Mouse (Mus musculus): ENCODE measurements around the gene Pus1. TPM values are rescaled to one million over a fixed set of nuclear protein-coding genes. Genes with fewer than 3 reads are reported as not detected.

The Pus1 gene
- polyA plus RNA-seq, 1 experiment: 19.6 TPM

DNA sequence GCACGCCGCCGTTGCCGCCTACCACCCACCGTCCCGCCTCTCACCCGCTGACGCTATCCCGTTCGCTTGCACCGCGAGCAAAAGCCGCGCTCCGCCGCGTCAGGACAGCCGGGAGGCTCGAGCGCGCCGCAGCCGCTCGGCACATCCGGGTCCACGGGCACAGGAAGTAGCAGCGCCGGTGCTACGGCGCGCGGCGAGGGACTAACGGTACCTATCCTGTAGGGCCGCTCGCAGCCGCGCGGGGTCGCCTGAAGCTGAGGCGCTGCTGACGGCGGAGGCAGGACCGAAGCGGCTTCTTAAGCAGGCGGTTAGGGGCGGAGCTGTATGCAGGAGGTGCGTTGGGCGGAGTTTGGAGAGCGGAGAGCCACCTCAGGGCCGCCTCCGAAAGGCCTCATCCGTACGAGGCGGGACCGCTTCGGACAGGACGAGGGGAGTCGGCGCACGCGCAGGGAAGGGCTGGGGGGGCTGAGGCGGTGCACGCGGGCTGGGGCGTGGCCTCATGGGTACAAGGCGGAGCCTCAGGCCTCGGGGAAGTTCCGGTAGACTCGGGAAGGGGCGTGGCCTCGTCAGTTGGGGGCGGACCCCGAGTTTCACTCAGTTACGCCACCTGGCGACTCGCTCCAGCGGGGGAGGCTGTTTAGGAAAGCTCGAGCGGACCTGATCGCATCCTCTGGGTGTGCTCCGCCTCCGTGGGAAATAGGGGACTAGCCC is 9.9 kb downstream of the Pus1 start, which contains the start of gene Ep400:
Gene Ep400, minus strand, starts transcription at position 270 of the 711 bp plus-strand sequence.
- H3K4me3 ChIP-seq (ENCODE audit: insufficient read depth, low read length): peak within 1 kb of the TSS; percentile 57
- H3K27ac ChIP-seq (ENCODE audit: insufficient read depth, low read length): peak within 1 kb of the TSS; percentile 71; the same call in 1 of the 2 replicates
- H3K4me1 ChIP-seq (ENCODE audit: control insufficient read depth, insufficient read depth, low read length): peaks cover 2% of the 10 kb centered on the region
- TF ChIP-seq CTCF (IDR thresholded peaks at IDR 0.05; ENCODE audit: extremely low read depth, insufficient read depth, low read length) (peak; percentile 54), POLR2A (IDR thresholded peaks at IDR 0.05; ENCODE audit: extremely low read depth, insufficient read depth, low read length) (peak; percentile 82)

DNA sequence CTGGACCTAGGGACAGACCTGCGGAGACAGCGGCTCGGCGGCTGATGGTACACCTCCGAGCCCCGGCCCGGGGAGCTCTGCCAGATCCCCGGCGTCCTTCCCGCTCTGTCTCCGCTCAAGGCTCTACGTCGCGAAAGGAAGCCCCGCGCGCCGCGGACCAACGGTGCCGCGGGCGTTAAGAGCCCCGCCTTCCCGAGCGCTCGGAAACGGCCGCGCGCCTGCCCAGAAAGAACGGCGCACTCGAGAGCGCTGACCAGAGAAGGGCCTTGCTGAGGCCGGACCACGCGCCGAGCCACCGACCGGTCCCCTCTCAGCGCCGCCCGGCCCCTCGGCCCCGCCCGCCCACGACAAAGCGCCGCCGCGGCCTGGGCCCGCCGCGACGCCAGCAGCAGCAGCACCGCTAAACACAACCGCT is 10.4 kb downstream of the Pus1 start:
- H3K27ac ChIP-seq (ENCODE audit: insufficient read depth, low read length): peak overlapping the region; percentile 71; the same call in 1 of the 2 replicates
- peaks cover 2% of the 10 kb centered on the region for H3K4me1 ChIP-seq (ENCODE audit: control insufficient read depth, insufficient read depth, low read length)
- TF ChIP-seq POLR2A (IDR thresholded peaks at IDR 0.05; ENCODE audit: extremely low read depth, insufficient read depth, low read length): no peak
- TF ChIP-seq CTCF (IDR thresholded peaks at IDR 0.05; ENCODE audit: extremely low read depth, insufficient read depth, low read length): no peak
- peak overlapping the region; percentile 57 for H3K4me3 ChIP-seq (ENCODE audit: insufficient read depth, low read length)

DNA sequence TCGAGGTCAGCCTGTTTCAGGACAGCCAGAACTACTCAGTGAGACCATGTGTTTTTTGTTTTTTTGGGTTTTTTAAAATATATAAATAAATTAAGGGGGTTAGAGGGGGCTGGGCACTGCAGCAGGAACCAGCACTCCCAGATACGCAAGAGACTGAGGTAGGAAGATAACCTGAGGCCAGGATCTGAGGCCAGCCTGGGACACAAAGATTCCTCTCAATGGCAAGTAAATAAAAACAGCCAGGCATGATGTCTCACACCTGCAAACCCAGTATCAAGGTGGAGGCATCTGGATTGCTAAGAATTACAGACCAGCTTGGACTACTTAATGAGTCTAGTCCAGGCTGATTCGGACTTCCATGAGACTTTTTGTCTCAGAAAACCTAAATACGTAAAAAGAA is 11.2 kb downstream of the Pus1 start:
- TF ChIP-seq CTCF (IDR thresholded peaks at IDR 0.05; ENCODE audit: extremely low read depth, insufficient read depth, low read length) (no peak), POLR2A (IDR thresholded peaks at IDR 0.05; ENCODE audit: extremely low read depth, insufficient read depth, low read length) (no peak)
- Histone ChIP-seq H3K27ac (ENCODE audit: insufficient read depth, low read length) (no peak overlapping the region), H3K4me1 (ENCODE audit: control insufficient read depth, insufficient read depth, low read length) (peaks cover 2% of the 10 kb centered on the region)

GRCm38 (mm10) chr5:110763890-110764289 is 16.6 kb downstream of the Pus1 start:
- Histone ChIP-seq H3K27ac (ENCODE audit: insufficient read depth, low read length) (no peak overlapping the region), H3K4me3 (ENCODE audit: insufficient read depth, low read length) (no peak overlapping the region), H3K4me1 (ENCODE audit: control insufficient read depth, insufficient read depth, low read length) (no peaks in the 10 kb centered on the region; the same call in 1 of the 2 replicates)
- TF ChIP-seq CTCF (IDR thresholded peaks at IDR 0.05; ENCODE audit: extremely low read depth, insufficient read depth, low read length) (no peak), POLR2A (IDR thresholded peaks at IDR 0.05; ENCODE audit: extremely low read depth, insufficient read depth, low read length) (no peak)

More for the DNA sequence above, 11.2 kb downstream of the Pus1 start:
- H3K4me3 ChIP-seq (ENCODE audit: insufficient read depth, low read length): peak overlapping the region; percentile 57; the same call in 1 of the 2 replicates

DNA sequence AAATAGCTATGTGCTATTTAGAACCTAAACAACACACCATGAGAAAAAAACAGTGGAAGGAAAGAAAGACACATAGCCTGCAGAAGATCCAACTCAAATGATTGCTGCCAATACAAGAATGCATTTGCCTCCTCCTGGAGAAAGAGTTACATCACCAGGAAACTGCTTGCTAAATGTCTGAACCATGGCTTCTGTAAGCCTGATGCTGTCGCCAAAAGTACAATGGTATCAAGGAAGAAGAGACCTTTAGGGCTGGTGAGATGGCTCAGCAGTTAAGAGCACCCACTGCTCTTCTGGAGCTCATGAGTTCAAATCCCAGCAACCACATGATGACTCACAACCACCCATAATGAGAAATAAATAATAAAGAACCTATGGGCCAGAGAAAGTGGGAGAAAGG is 35.4 kb downstream of the Pus1 start:
- Histone ChIP-seq H3K4me3 (ENCODE audit: insufficient read depth, low read length) (no peak overlapping the region), H3K4me1 (ENCODE audit: control insufficient read depth, insufficient read depth, low read length) (no peaks in the 10 kb centered on the region), H3K27ac (ENCODE audit: insufficient read depth, low read length) (no peak overlapping the region)
- TF ChIP-seq POLR2A (IDR thresholded peaks at IDR 0.05; ENCODE audit: extremely low read depth, insufficient read depth, low read length): no peak
- no peak for TF ChIP-seq CTCF (IDR thresholded peaks at IDR 0.05; ENCODE audit: extremely low read depth, insufficient read depth, low read length)

DNA sequence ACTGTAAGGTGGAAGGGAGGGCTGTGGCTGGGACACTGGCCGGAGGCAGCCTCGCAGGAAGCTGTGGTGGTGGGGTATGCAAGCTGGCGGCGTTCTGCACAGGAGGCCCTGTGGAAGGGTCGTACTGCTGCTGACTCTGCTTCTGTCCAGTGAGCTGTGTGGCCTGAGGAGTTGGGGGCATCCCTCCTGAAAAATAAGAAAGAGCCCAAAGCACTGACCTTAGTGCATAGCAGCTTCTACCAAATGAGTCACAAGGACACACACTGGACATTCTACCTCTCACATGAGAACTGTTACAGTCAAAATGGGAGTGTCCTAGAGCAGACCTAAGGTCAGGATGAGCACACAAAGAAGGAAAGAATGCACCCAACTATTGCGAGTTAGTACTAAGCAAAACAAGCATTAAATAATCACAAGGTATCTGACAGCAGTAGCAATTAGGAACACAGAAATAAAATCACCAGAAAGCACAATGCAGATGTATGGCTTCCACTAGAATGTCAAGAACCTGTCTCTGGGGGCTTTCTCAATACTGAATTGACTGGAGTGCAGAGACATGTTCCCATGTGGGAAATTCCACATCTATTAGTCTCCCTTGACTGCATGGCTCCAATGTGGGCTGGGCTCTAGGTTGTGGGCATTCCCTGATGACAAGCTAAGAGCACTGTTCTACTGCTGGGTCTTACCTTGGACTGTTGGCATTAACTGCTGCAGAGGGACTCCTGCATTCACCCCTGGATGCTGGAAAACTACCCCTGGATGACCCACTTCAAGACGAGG is 40.8 kb downstream of the Pus1 start:
- TF ChIP-seq POLR2A (IDR thresholded peaks at IDR 0.05; ENCODE audit: extremely low read depth, insufficient read depth, low read length): no peak
- TF ChIP-seq CTCF (IDR thresholded peaks at IDR 0.05; ENCODE audit: extremely low read depth, insufficient read depth, low read length): no peak
- Histone ChIP-seq H3K4me3 (ENCODE audit: insufficient read depth, low read length) (no peak overlapping the region), H3K4me1 (ENCODE audit: control insufficient read depth, insufficient read depth, low read length) (no peaks in the 10 kb centered on the region), H3K27ac (ENCODE audit: insufficient read depth, low read length) (no peak overlapping the region)

DNA sequence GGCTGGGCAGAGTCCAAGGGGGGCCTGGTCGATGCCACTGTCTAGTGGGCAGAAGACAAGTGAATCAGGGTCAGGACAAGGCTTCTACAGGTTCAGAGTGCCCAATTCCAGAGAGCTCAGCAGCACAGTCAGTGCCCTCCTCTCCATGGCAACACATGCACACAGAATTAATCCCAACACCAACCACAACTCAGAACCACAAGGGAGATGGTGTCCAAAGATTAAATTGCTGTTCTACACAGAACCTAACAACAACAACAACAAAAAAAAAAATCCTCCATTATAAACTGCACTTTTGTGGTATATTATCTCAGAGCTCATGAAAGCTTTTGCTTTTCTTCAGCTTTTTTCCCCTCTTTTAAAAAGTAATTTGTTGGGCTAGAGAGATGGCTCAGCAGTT is 44.9 kb downstream of the Pus1 start:
- H3K4me3 ChIP-seq (ENCODE audit: insufficient read depth, low read length): no peak overlapping the region
- TF ChIP-seq CTCF (IDR thresholded peaks at IDR 0.05; ENCODE audit: extremely low read depth, insufficient read depth, low read length) (no peak), POLR2A (IDR thresholded peaks at IDR 0.05; ENCODE audit: extremely low read depth, insufficient read depth, low read length) (no peak)
- H3K4me1 ChIP-seq (ENCODE audit: control insufficient read depth, insufficient read depth, low read length): peaks cover 3% of the 10 kb centered on the region

DNA sequence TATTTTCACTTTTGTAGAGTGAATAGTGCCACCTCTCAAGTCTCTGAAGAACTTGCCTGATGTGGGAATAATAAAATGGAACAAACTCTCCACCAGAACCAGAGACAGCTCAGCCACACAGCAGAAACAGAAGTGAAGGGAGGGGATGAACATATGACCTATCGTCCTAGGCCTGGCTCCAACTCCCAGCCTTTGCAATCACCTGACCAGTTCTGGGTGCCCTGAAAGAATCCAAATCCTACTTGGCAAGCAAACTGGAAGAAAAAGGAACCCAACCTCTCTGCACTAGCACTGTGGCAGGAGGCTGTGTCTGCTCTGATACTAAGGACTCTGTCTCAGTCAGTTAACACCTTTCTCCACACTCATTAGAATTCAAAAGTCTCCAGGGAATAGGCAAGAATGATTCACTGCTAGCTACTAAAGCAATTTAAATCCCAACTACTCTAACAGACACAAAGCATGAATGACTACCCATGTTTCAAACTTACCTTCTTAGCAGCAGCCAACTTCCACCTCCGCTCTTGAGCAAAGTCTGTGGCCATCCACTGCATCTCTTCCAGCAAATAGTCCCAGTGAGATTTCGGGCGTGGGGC is 47.1 kb downstream of the Pus1 start:
- TF ChIP-seq POLR2A (IDR thresholded peaks at IDR 0.05; ENCODE audit: extremely low read depth, insufficient read depth, low read length): no peak
- TF ChIP-seq CTCF (IDR thresholded peaks at IDR 0.05; ENCODE audit: extremely low read depth, insufficient read depth, low read length): no peak
- Histone ChIP-seq H3K4me3 (ENCODE audit: insufficient read depth, low read length) (no peak overlapping the region), H3K27ac (ENCODE audit: insufficient read depth, low read length) (no peak overlapping the region), H3K4me1 (ENCODE audit: control insufficient read depth, insufficient read depth, low read length) (peaks cover 3% of the 10 kb centered on the region)

More for the DNA sequence above, 44.9 kb downstream of the Pus1 start:
- no peak overlapping the region for H3K27ac ChIP-seq (ENCODE audit: insufficient read depth, low read length)

GRCm38 (mm10) chr5:110731227-110731626 is 49.2 kb downstream of the Pus1 start:
- TF ChIP-seq POLR2A (IDR thresholded peaks at IDR 0.05; ENCODE audit: extremely low read depth, insufficient read depth, low read length) (no peak), CTCF (IDR thresholded peaks at IDR 0.05; ENCODE audit: extremely low read depth, insufficient read depth, low read length) (no peak)
- H3K27ac ChIP-seq (ENCODE audit: insufficient read depth, low read length): no peak overlapping the region
- no peak overlapping the region for H3K4me3 ChIP-seq (ENCODE audit: insufficient read depth, low read length)
- peaks cover 3% of the 10 kb centered on the region for H3K4me1 ChIP-seq (ENCODE audit: control insufficient read depth, insufficient read depth, low read length)
